Mouse (Mus musculus): ENCODE results near the gene Traf3.

DNA sequence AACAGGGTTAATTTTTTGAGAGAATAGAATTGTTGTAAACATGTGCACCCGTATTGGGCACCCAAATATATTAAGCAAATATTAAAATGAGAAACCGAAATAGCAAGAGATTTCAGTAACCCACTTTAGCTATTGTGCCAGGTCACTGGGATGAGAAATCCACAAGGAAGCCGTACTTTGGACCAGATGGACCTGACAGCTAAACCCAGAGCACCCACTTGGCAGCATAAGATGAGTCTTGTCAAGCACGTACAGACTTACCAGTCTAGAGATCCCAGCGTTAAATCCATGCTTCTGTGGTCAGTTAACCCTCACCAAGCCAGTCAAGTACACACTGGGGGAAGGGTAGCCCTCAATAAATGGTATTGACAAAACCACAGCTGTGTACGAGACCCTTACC lies 40.5 kb upstream of the Traf3 start:
- no peak for TF ChIP-seq CTCF (IDR thresholded peaks at IDR 0.05; ENCODE audit: borderline replicate concordance, extremely low read depth, insufficient read depth, insufficient read length)
- no peak for TF ChIP-seq POLR2A (IDR thresholded peaks at IDR 0.05; ENCODE audit: borderline replicate concordance, extremely low read depth, insufficient read depth, insufficient read length, poor library complexity, severe bottlenecking)
